Mouse (Mus musculus) heart, adult 2 months (tissue): ENCODE data around the gene Gm11213.

Experiments used
- CTCF ChIP-seq: fragments of 200-600 bp; IDR thresholded peaks from 2 replicates; pipeline ENCODE4 v1.8.1; 2022; ENCODE audit warnings: antibody characterized with exemption, mild to moderate bottlenecking, moderate library complexity
- EP300 ChIP-seq: fragments of 200-500 bp; IDR thresholded peaks from 2 replicates; pipeline ENCODE4 v1.6.1; 2011; ENCODE audit warnings: low read depth, low read length, control low read depth; ENCODE audit not compliant: insufficient read depth
- POLR2A ChIP-seq: fragments of 200-500 bp; IDR thresholded peaks from 2 replicates; pipeline ENCODE4 v1.6.1; 2011; ENCODE audit warnings: mild to moderate bottlenecking, low read depth, low read length, control low read depth; ENCODE audit not compliant: insufficient read depth

GRCm38 (mm10) chr4:63547799-63548198 lies 57.3 kb downstream of the Gm11213 start:
- TF ChIP-seq CTCF (no peak), POLR2A (no peak), EP300 (no peak)
